Mouse (Mus musculus) MEL (cell line): Measurements from ENCODE around the gene Aqp6. TPM values are rescaled to one million over a fixed set of nuclear protein-coding genes. Genes with fewer than 3 reads are reported as not detected.

Experiments used
- DNase-seq: peaks from one replicate; pipeline ENCODE4 v3.0.0; 2011; ENCODE audit warnings: low read depth, low spot score
- H3K27ac ChIP-seq: 2 replicates; pipeline ENCODE4 v1.5.1; 2012; ENCODE audit warnings: low read depth, mild to moderate bottlenecking, control low read depth, low read length, moderate library complexity; ENCODE audit not compliant: control insufficient read depth
- H3K27me3 ChIP-seq, 2 experiments: fragments of 150-350 bp in 1 of 2; sonication (generic) in 1 of 2; 2 replicates each; pipeline ENCODE4 v1.6.1; 2012; ENCODE audit warnings: low read length in 2 of 2, mild to moderate bottlenecking in 2 of 2, improper control_type of control experiment in 1 of 2, moderate library complexity in 1 of 2; ENCODE audit not compliant: insufficient read depth in 2 of 2, control insufficient read depth in 1 of 2
- H3K36me3 ChIP-seq, 2 experiments: 2 replicates each; pipeline ENCODE4 v1.6.1; 2012 to 2014; ENCODE audit warnings: low read length in 2 of 2, improper control_type of control experiment in 1 of 2, inconsistent platforms in 1 of 2, mild to moderate bottlenecking in 1 of 2; ENCODE audit not compliant: insufficient read depth in 2 of 2, control insufficient read depth in 1 of 2
- H3K4me1 ChIP-seq, 2 experiments: fragments of 150-350 bp in 1 of 2; sonication (generic) in 1 of 2; 2 replicates each; pipeline ENCODE4 v1.6.1; 2012; ENCODE audit warnings: low read length in 2 of 2, improper control_type of control experiment in 1 of 2, mild to moderate bottlenecking in 1 of 2; ENCODE audit not compliant: insufficient read depth in 2 of 2, control insufficient read depth in 1 of 2
- H3K4me3 ChIP-seq, 2 experiments: fragments of 150-350 bp in 1 of 2; sonication (generic) in 1 of 2; 2 replicates each; pipeline ENCODE4 v1.5.1; 2012; ENCODE audit warnings: low read depth in 2 of 2, low read length in 2 of 2, mild to moderate bottlenecking in 2 of 2, moderate library complexity in 2 of 2, control low read depth in 1 of 2, improper control_type of control experiment in 1 of 2; ENCODE audit not compliant: control insufficient read depth in 1 of 2, insufficient read depth in 1 of 2
- H3K79me2 ChIP-seq: 2 replicates; pipeline ENCODE4 v1.6.1; 2012; ENCODE audit warnings: mild to moderate bottlenecking, low read length, moderate library complexity; ENCODE audit not compliant: control insufficient read depth, poor library complexity, insufficient read depth
- H3K9ac ChIP-seq: 2 replicates; pipeline ENCODE4 v1.6.1; 2012; ENCODE audit warnings: low read depth, mild to moderate bottlenecking, control low read depth, low read length, moderate library complexity; ENCODE audit not compliant: control insufficient read depth, poor library complexity, severe bottlenecking
- H3K9me3 ChIP-seq: fragments of 150-350 bp; sonication (generic); replicated peaks from 2 replicates; pipeline ENCODE4 v1.6.1; 2012; ENCODE audit warnings: mild to moderate bottlenecking, low read length, improper control_type of control experiment, moderate library complexity; ENCODE audit not compliant: insufficient read depth
- CHD1 ChIP-seq: IDR thresholded peaks from 2 replicates; pipeline ENCODE4 v1.6.1; 2012; ENCODE audit warnings: low read depth, mild to moderate bottlenecking, inconsistent platforms, low read length, improper control_type of control experiment
- E2F4 ChIP-seq: IDR thresholded peaks from 2 replicates; pipeline ENCODE4 v1.6.1; 2011; ENCODE audit warnings: low read depth, low read length, improper control_type of control experiment, borderline replicate concordance
- ELF1 ChIP-seq: IDR thresholded peaks from 2 replicates; pipeline ENCODE4 v1.6.1; 2014; ENCODE audit warnings: low read depth, mild to moderate bottlenecking, inconsistent platforms, low read length, improper control_type of control experiment, moderate library complexity
- EP300 ChIP-seq, 2 experiments: IDR thresholded peaks; 2 replicates each; pipeline ENCODE4 v1.6.1; 2011; ENCODE audit warnings: improper control_type of control experiment in 2 of 2, low read length in 2 of 2, low read depth in 1 of 2, mild to moderate bottlenecking in 1 of 2
- ETS1 ChIP-seq: IDR thresholded peaks from 2 replicates; pipeline ENCODE4 v1.6.1; 2012; ENCODE audit warnings: low read depth, mild to moderate bottlenecking, inconsistent platforms, low read length, improper control_type of control experiment, moderate library complexity
- GABPA ChIP-seq: IDR thresholded peaks from 2 replicates; pipeline ENCODE4 v1.6.1; 2012; ENCODE audit warnings: low read depth, mild to moderate bottlenecking, inconsistent platforms, low read length, improper control_type of control experiment, moderate library complexity
- GATA1 ChIP-seq: IDR thresholded peaks from 2 replicates; pipeline ENCODE4 v1.6.1; 2011; ENCODE audit warnings: low read depth, low read length, improper control_type of control experiment
- HCFC1 ChIP-seq: IDR thresholded peaks from 2 replicates; pipeline ENCODE4 v1.6.1; 2012; ENCODE audit warnings: low read depth, mild to moderate bottlenecking, inconsistent platforms, low read length, improper control_type of control experiment, moderate library complexity
- KAT2A ChIP-seq: conservative IDR thresholded peaks from 2 replicates; pipeline ENCODE4 v1.6.1; 2012; ENCODE audit warnings: low read depth, low read length, improper control_type of control experiment, inconsistent platforms
- MAX ChIP-seq: IDR thresholded peaks from 2 replicates; pipeline ENCODE4 v1.6.1; 2011; ENCODE audit warnings: low read length, improper control_type of control experiment
- MXI1 ChIP-seq: IDR thresholded peaks from 2 replicates; pipeline ENCODE4 v1.6.1; 2011; ENCODE audit warnings: mild to moderate bottlenecking, low read depth, low read length, improper control_type of control experiment
- MYB ChIP-seq: IDR thresholded peaks from 2 replicates; pipeline ENCODE4 v1.6.1; 2011; ENCODE audit warnings: mild to moderate bottlenecking, low read depth, low read length, improper control_type of control experiment
- NELFE ChIP-seq: IDR thresholded peaks from 2 replicates; pipeline ENCODE4 v1.6.1; 2011; ENCODE audit warnings: low read depth, low read length, improper control_type of control experiment
- NRF1 ChIP-seq: IDR thresholded peaks from 2 replicates; pipeline ENCODE4 v1.6.1; 2014; ENCODE audit warnings: low read depth, mild to moderate bottlenecking, inconsistent platforms, low read length, improper control_type of control experiment, moderate library complexity; ENCODE audit not compliant: poor library complexity, insufficient read depth, severe bottlenecking
- POLR2A ChIP-seq, 2 experiments: IDR thresholded peaks; 2 replicates each; pipeline ENCODE4 v1.6.1; 2011 to 2012; ENCODE audit warnings: low read length in 2 of 2, mild to moderate bottlenecking in 2 of 2, control low read depth in 1 of 2, improper control_type of control experiment in 1 of 2, low read depth in 1 of 2, moderate library complexity in 1 of 2; ENCODE audit not compliant: control insufficient read depth in 1 of 2, insufficient read depth in 1 of 2, poor library complexity in 1 of 2
- POLR2AphosphoS5 ChIP-seq: IDR thresholded peaks from 2 replicates; pipeline ENCODE4 v1.6.1; 2012; ENCODE audit warnings: low read depth, borderline replicate concordance, mild to moderate bottlenecking, inconsistent platforms, low read length, moderate library complexity, mixed read lengths
- RCOR1 ChIP-seq: IDR thresholded peaks from 2 replicates; pipeline ENCODE4 v1.6.1; 2012; ENCODE audit warnings: low read depth, mild to moderate bottlenecking, inconsistent platforms, low read length, improper control_type of control experiment
- SIN3A ChIP-seq: IDR thresholded peaks from 2 replicates; pipeline ENCODE4 v1.6.1; 2012; ENCODE audit warnings: low read length, improper control_type of control experiment, inconsistent platforms
- TAL1 ChIP-seq: IDR thresholded peaks from 2 replicates; pipeline ENCODE4 v1.6.1; 2012; ENCODE audit warnings: mild to moderate bottlenecking, inconsistent platforms, low read length, moderate library complexity, mixed read lengths
- TBP ChIP-seq: IDR thresholded peaks from 2 replicates; pipeline ENCODE4 v1.8.0; 2011; ENCODE audit warnings: low read depth, low read length, improper control_type of control experiment
- USF1 ChIP-seq: IDR thresholded peaks from 2 replicates; pipeline ENCODE4 v1.6.1; 2014; ENCODE audit warnings: low read depth, mild to moderate bottlenecking, inconsistent platforms, low read length, improper control_type of control experiment, moderate library complexity
- ZC3H11A ChIP-seq: IDR thresholded peaks from 2 replicates; pipeline ENCODE4 v1.6.1; 2012; ENCODE audit warnings: low read depth, mild to moderate bottlenecking, inconsistent platforms, low read length, improper control_type of control experiment
- ZKSCAN1 ChIP-seq: IDR thresholded peaks from 2 replicates; pipeline ENCODE4 v1.6.1; 2012; ENCODE audit warnings: low read depth, mild to moderate bottlenecking, inconsistent platforms, low read length, improper control_type of control experiment, moderate library complexity
- polyA plus RNA-seq, 2 experiments: library from polyadenylated mRNA; stranded (reverse) in 1 of 2; unstranded in 1 of 2; fragments of >175 nt in 1 of 2; fragments of >200 nt in 1 of 2; gene quantifications; 2 replicates each; pipeline versions ENCODE4 v1.2.1 to v1.2.4; 2012; ENCODE audit warnings: low replicate concordance in 2 of 2, low read depth in 1 of 2; ENCODE audit not compliant: insufficient read length in 2 of 2, insufficient read depth in 1 of 2, missing spikeins in 1 of 2
- total RNA-seq: library from RNA; depleted of rRNA; stranded (reverse); fragments of 300-350 nt; gene quantifications from 2 replicates; pipeline ENCODE4 v1.2.3, GENCODE M21; 2012

Gene Aqp6
- total and polyA plus RNA-seq, 3 experiments = not detected

DNA sequence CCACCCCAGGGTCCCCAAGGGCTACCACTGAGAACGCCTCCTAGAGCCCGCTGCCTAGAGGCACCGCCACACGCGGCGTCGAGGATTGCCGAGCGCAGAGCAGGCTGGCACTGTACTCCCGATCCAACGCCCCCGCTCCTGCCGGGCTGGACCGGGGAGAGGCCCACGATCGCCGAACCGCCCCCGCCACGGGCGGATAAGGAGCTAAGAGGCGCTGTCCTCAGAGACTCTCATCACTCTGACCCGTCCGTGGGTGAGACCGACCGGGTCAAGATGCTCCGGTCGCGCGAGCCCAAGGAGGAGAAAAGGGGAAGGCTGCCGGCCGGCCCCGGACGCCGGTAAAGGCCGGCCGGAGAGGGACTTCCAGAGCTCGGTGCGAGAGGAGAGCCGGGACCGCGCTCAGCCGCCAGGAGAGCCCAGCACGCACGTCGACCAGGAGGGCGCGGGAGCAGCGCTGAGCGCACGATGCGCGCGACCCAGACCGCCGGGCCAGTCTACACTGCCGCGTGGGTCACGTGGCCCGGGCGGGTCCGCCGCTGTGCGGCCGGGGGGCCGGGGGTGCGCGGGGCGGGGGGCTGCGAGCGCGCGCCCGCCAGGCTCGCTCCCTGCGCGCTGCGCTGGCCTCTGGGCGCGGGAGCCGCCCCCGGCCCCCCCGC lies 10.6 kb upstream of the Aqp6 start, which contains the start of gene Aqp5:
TSS of gene Aqp5 (plus strand) at position 354 of the 656 bp plus-strand sequence.
- Histone ChIP-seq H3K9ac (no peak within 1 kb of the TSS), H3K4me3 (no peak within 1 kb of the TSS), H3K9me3 (no peaks in the 10 kb centered on the region), H3K79me2 (no peaks in the 10 kb centered on the region), H3K27ac (no peak within 1 kb of the TSS), H3K36me3 (no peaks in the 10 kb centered on the region), H3K27me3 (no peaks in the 10 kb centered on the region; a peak in 1 of 4 replicates), H3K4me1 (no peaks in the 10 kb centered on the region)
- TF ChIP-seq KAT2A = no peak
- TF ChIP-seq CHD1 = no peak
- TF ChIP-seq ZC3H11A = no peak
- TF ChIP-seq ZKSCAN1 = no peak
- TF ChIP-seq ETS1 = no peak
- no peak for TF ChIP-seq NELFE
- no peak for TF ChIP-seq USF1
- no peak for TF ChIP-seq ELF1
- TF ChIP-seq RCOR1 = no peak
- TF ChIP-seq POLR2A (IDR thresholded peaks at IDR 0.05; ENCODE audit: control insufficient read depth in 1 of 2, insufficient read depth in 1 of 2, low read depth in 1 of 2, low read length in 2 of 2, poor library complexity in 1 of 2) = no peak
- no peak for TF ChIP-seq SIN3A
- TF ChIP-seq GABPA = no peak
- TF ChIP-seq HCFC1 = no peak
- no peak for DNase-seq

DNA sequence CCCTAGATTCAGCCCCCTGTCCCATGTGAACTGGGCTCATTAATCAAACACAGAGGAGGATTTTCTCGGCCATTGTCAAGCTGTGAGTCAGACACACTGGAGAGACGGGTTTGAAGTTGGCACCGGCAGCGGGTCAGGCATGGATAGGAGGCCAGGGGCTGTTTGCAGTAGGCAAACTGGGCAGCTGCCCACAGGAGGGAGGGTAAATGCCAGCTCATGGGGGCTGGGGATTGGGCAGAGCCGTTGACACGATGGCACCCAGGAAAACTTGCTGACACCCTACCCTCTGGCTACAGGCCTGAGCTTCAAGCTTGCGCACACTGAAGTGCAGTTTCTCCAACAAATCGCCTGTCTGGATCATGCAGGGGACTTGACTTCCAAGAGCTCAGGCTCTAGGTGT lies 9.0 kb upstream of the Aqp6 start:
- H3K27ac ChIP-seq = no peak overlapping the region
- no peak overlapping the region for H3K9ac ChIP-seq
- no peaks in the 10 kb centered on the region for H3K4me1 ChIP-seq
- H3K4me3 ChIP-seq = no peak overlapping the region
- H3K79me2 ChIP-seq = no peaks in the 10 kb centered on the region
- H3K36me3 ChIP-seq = no peaks in the 10 kb centered on the region
- no peaks in the 10 kb centered on the region for H3K9me3 ChIP-seq
- no peaks in the 10 kb centered on the region for H3K27me3 ChIP-seq
- TF ChIP-seq MXI1 = no peak
- TF ChIP-seq TAL1 = no peak
- no peak for TF ChIP-seq POLR2AphosphoS5
- TF ChIP-seq GATA1 = no peak
- TF ChIP-seq NRF1 = no peak
- no peak for TF ChIP-seq RCOR1
- no peak for TF ChIP-seq TBP
- TF ChIP-seq EP300 (IDR thresholded peaks at IDR 0.05; ENCODE audit: low read depth in 1 of 2, low read length in 2 of 2) = no peak
- no peak for TF ChIP-seq MAX
- TF ChIP-seq ZKSCAN1 = no peak
- no peak for TF ChIP-seq MYB
- no peak for TF ChIP-seq GABPA
- no peak for TF ChIP-seq E2F4
- TF ChIP-seq HCFC1 = no peak
- no peak for DNase-seq
